Mouse (Mus musculus): ENCODE measurements around the gene Ang. TPM values are rescaled to one million over a fixed set of nuclear protein-coding genes. Genes with fewer than 3 reads are reported as not detected.

Gene Ang
- total RNA-seq, 1 experiment = 1.2 TPM

DNA sequence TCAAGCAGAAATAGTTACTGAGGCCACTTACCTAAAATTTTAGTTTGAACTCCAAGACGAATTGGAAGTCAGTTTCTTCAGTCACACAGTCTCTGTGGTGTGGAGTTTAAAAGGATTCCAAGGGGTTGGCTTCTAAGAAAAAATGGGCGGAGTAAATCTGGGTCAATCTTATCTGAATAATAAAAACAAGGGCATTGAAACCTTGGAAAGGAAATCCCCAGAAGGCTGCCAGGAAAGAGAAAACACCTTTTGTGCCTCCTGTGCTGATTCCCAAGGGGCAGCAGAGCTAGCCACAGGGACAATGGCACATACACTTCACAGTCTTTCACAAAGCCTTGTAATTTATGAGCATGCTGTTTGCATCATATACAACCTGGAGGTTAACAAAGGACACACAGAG, 55.7 kb downstream of the Ang start, which contains the start of gene Rnase1:
Rnase1 (minus strand) TSS at position 101 of the 400 bp plus-strand sequence.
- no peaks in the 10 kb centered on the region for H3K9me3 ChIP-seq (ENCODE audit: control insufficient read depth, insufficient read depth, low read depth, low read length)
- DNase-seq (ENCODE audit: low read depth, low spot score) = no peak
- in situ Hi-C loops (cut with MboI; ENCODE audit: low sequenced_read_pairs in 2 of 2, unreplicated experiment in 2 of 2) = no loop called here

GRCm38 (mm10) chr14:51148006-51148405, 57.1 kb downstream of the Ang start:
- in situ Hi-C loops (cut with MboI; ENCODE audit: low sequenced_read_pairs in 2 of 2, unreplicated experiment in 2 of 2) = no loop called here
- Histone ChIP-seq H3K27ac (ENCODE audit: insufficient read depth, low read depth, low read length, poor library complexity, severe bottlenecking) (no peak overlapping the region), H3K4me1 (ENCODE audit: control insufficient read depth in 2 of 2, insufficient read depth in 2 of 2, low read length in 2 of 2, poor library complexity in 1 of 2) (no peaks in the 10 kb centered on the region), H3K36me3 (ENCODE audit: control insufficient read depth, insufficient read depth, low read length, poor library complexity, severe bottlenecking) (no peaks in the 10 kb centered on the region), H3K9ac (ENCODE audit: insufficient read depth, low read depth, low read length, poor library complexity, severe bottlenecking) (no peak overlapping the region), H3K9me3 (ENCODE audit: control insufficient read depth, insufficient read depth, low read depth, low read length) (no peaks in the 10 kb centered on the region), H3K4me3 (ENCODE audit: insufficient read depth in 1 of 2, low read depth in 1 of 2, low read length in 2 of 2, poor library complexity in 1 of 2, severe bottlenecking in 1 of 2) (no peak overlapping the region)
- TF ChIP-seq MAFK (IDR thresholded peaks at IDR 0.05; ENCODE audit: insufficient read depth, low read depth, low read length) (no peak), ZC3H11A (IDR thresholded peaks at IDR 0.05; ENCODE audit: borderline replicate concordance, low read depth, low read length) (no peak), HCFC1 (IDR thresholded peaks at IDR 0.05; ENCODE audit: borderline replicate concordance, insufficient read depth, low read length) (no peak), ZNF384 (IDR thresholded peaks at IDR 0.05; ENCODE audit: low read depth, low read length) (no peak), CHD2 (IDR thresholded peaks at IDR 0.05; ENCODE audit: low read depth, low read length) (no peak)
- no peak for DNase-seq (ENCODE audit: low read depth, low spot score)

More for the DNA sequence above, 55.7 kb downstream of the Ang start, which contains the start of gene Rnase1:
- no peaks in the 10 kb centered on the region for H3K36me3 ChIP-seq (ENCODE audit: control insufficient read depth, insufficient read depth, low read length, poor library complexity, severe bottlenecking)
- no peak within 1 kb of the TSS for H3K4me3 ChIP-seq (ENCODE audit: insufficient read depth in 1 of 2, low read depth in 1 of 2, low read length in 2 of 2, poor library complexity in 1 of 2, severe bottlenecking in 1 of 2)
- H3K4me1 ChIP-seq (ENCODE audit: control insufficient read depth in 2 of 2, insufficient read depth in 2 of 2, low read length in 2 of 2, poor library complexity in 1 of 2) = no peaks in the 10 kb centered on the region
- H3K27ac ChIP-seq (ENCODE audit: insufficient read depth, low read depth, low read length, poor library complexity, severe bottlenecking) = no peak within 1 kb of the TSS
- H3K9ac ChIP-seq (ENCODE audit: insufficient read depth, low read depth, low read length, poor library complexity, severe bottlenecking) = no peak within 1 kb of the TSS
- TF ChIP-seq CHD2 (IDR thresholded peaks at IDR 0.05; ENCODE audit: low read depth, low read length) = no peak
- no peak for TF ChIP-seq ZC3H11A (IDR thresholded peaks at IDR 0.05; ENCODE audit: borderline replicate concordance, low read depth, low read length)
- no peak for TF ChIP-seq MAFK (IDR thresholded peaks at IDR 0.05; ENCODE audit: insufficient read depth, low read depth, low read length)
- TF ChIP-seq ZNF384 (IDR thresholded peaks at IDR 0.05; ENCODE audit: low read depth, low read length) = no peak
- TF ChIP-seq HCFC1 (IDR thresholded peaks at IDR 0.05; ENCODE audit: borderline replicate concordance, insufficient read depth, low read length) = no peak

GRCm38 (mm10) chr14:51149164-51149563, 58.2 kb downstream of the Ang start:
- H3K4me3 ChIP-seq (ENCODE audit: insufficient read depth in 1 of 2, low read depth in 1 of 2, low read length in 2 of 2, poor library complexity in 1 of 2, severe bottlenecking in 1 of 2) = no peak overlapping the region
- no peaks in the 10 kb centered on the region for H3K36me3 ChIP-seq (ENCODE audit: control insufficient read depth, insufficient read depth, low read length, poor library complexity, severe bottlenecking)
- in situ Hi-C loops (cut with MboI; ENCODE audit: low sequenced_read_pairs in 2 of 2, unreplicated experiment in 2 of 2) = no loop called here
- DNase-seq (ENCODE audit: low read depth, low spot score) = no peak
- H3K9ac ChIP-seq (ENCODE audit: insufficient read depth, low read depth, low read length, poor library complexity, severe bottlenecking) = no peak overlapping the region
- no peaks in the 10 kb centered on the region for H3K9me3 ChIP-seq (ENCODE audit: control insufficient read depth, insufficient read depth, low read depth, low read length)
- H3K27ac ChIP-seq (ENCODE audit: insufficient read depth, low read depth, low read length, poor library complexity, severe bottlenecking) = no peak overlapping the region
- TF ChIP-seq ZNF384 (IDR thresholded peaks at IDR 0.05; ENCODE audit: low read depth, low read length) (no peak), ZC3H11A (IDR thresholded peaks at IDR 0.05; ENCODE audit: borderline replicate concordance, low read depth, low read length) (no peak), CHD2 (IDR thresholded peaks at IDR 0.05; ENCODE audit: low read depth, low read length) (no peak), HCFC1 (IDR thresholded peaks at IDR 0.05; ENCODE audit: borderline replicate concordance, insufficient read depth, low read length) (no peak), MAFK (IDR thresholded peaks at IDR 0.05; ENCODE audit: insufficient read depth, low read depth, low read length) (no peak)
- no peaks in the 10 kb centered on the region for H3K4me1 ChIP-seq (ENCODE audit: control insufficient read depth in 2 of 2, insufficient read depth in 2 of 2, low read length in 2 of 2, poor library complexity in 1 of 2)

DNA sequence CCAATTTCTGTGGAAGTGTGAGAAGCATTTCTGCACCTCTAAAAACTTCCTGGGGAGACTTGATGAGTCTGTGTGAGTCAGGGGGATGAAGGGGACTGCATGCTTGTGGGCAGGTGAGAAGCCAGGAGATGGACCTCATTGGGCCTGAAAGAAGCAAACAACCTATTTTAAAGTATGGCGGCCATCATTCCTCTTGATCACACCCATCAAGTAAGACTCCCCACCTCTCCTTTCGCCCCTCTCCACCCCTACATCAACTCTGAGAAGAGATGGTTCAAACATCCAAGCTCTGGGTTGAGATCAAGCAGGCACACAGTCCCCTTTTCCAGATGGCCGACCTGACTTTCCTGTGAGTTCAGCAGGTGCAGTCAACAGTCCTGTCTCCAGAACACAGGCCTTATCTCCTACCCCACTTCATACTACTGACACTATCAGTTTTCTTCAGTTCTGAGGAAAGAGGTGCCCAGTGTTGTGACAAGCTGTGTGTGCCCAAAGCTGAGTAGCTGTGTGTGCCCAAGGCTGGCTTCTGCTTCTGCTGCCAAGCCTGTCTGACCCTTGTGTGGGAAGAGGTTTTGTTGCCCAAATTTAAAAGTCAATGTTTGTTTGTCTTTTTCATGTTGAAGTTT, 59.4 kb downstream of the Ang start:
- Histone ChIP-seq H3K4me1 (ENCODE audit: control insufficient read depth in 2 of 2, insufficient read depth in 2 of 2, low read length in 2 of 2, poor library complexity in 1 of 2) (no peaks in the 10 kb centered on the region), H3K27ac (ENCODE audit: insufficient read depth, low read depth, low read length, poor library complexity, severe bottlenecking) (no peak overlapping the region), H3K36me3 (ENCODE audit: control insufficient read depth, insufficient read depth, low read length, poor library complexity, severe bottlenecking) (no peaks in the 10 kb centered on the region), H3K9ac (ENCODE audit: insufficient read depth, low read depth, low read length, poor library complexity, severe bottlenecking) (no peak overlapping the region), H3K4me3 (ENCODE audit: insufficient read depth in 1 of 2, low read depth in 1 of 2, low read length in 2 of 2, poor library complexity in 1 of 2, severe bottlenecking in 1 of 2) (no peak overlapping the region), H3K9me3 (ENCODE audit: control insufficient read depth, insufficient read depth, low read depth, low read length) (no peaks in the 10 kb centered on the region)
- TF ChIP-seq MAFK (IDR thresholded peaks at IDR 0.05; ENCODE audit: insufficient read depth, low read depth, low read length) (no peak), ZNF384 (IDR thresholded peaks at IDR 0.05; ENCODE audit: low read depth, low read length) (no peak), HCFC1 (IDR thresholded peaks at IDR 0.05; ENCODE audit: borderline replicate concordance, insufficient read depth, low read length) (no peak), CHD2 (IDR thresholded peaks at IDR 0.05; ENCODE audit: low read depth, low read length) (no peak), ZC3H11A (IDR thresholded peaks at IDR 0.05; ENCODE audit: borderline replicate concordance, low read depth, low read length) (no peak)
- no peak for DNase-seq (ENCODE audit: low read depth, low spot score)
- in situ Hi-C loops (cut with MboI; ENCODE audit: low sequenced_read_pairs in 2 of 2, unreplicated experiment in 2 of 2) = no loop called here

Other genes with a start within 250 kb of the Ang start
- 11.5 and 19.5 TPM in 2 replicates for gene Tep1, start 220.6 kb upstream of the Ang start, total RNA-seq (2012; rRNA removed)
- 0.09 and 0.32 TPM in 2 replicates for gene Klhl33, start 193.6 kb upstream of the Ang start, total RNA-seq (2012; rRNA removed)
- gene Osgep, start 166.3 kb upstream of the Ang start, total RNA-seq (2012; rRNA removed) = 19.1 and 34.9 TPM in 2 replicates
- gene Apex1, start 166.2 kb upstream of the Ang start, total RNA-seq (2012; rRNA removed) = 127 and 205 TPM in 2 replicates
- 19.4 and 42.3 TPM in 2 replicates for gene Pip4p1, start 160.3 kb upstream of the Ang start, total RNA-seq (2012; rRNA removed)
- gene Pnp, start 160.1 kb upstream of the Ang start, total RNA-seq (2012; rRNA removed) = 74.8 and 115 TPM in 2 replicates
- 25.4 and 26.2 TPM in 2 replicates for gene Gm49342, start 146.6 kb upstream of the Ang start, total RNA-seq (2012; rRNA removed)
- 1.1 and 2.2 TPM in 2 replicates for gene Pnp2, start 135.2 kb upstream of the Ang start, total RNA-seq (2012; rRNA removed)
- not detected in 2 replicates for gene Rnase10, start 83.4 kb upstream of the Ang start, total RNA-seq (2012; rRNA removed)
- gene Rnase9, start 49.3 kb upstream of the Ang start, total RNA-seq (2012; rRNA removed) = not detected in 2 replicates
- gene Rnase11, start 41.0 kb upstream of the Ang start, total RNA-seq (2012; rRNA removed) = not detected in 2 replicates
- gene Rnase12, start 33.5 kb upstream of the Ang start, total RNA-seq (2012; rRNA removed) = 0.36 and 1.1 TPM in 2 replicates
- not detected in 2 replicates for gene Olfr750, start 16.7 kb upstream of the Ang start, total RNA-seq (2012; rRNA removed)
- gene Rnase4, start 73 bp upstream of the Ang start, total RNA-seq (2012; rRNA removed) = 2.5 and 10.3 TPM in 2 replicates
- not detected in 2 replicates for gene Eddm3b, start 23.3 kb downstream of the Ang start, total RNA-seq (2012; rRNA removed)
- not detected in 2 replicates for gene Rnase6, start 32.8 kb downstream of the Ang start, total RNA-seq (2012; rRNA removed)
- gene Rnase1, start 55.6 kb downstream of the Ang start, total RNA-seq (2012; rRNA removed) = not detected in 2 replicates
- gene Rnase2b, start 71.1 kb downstream of the Ang start, total RNA-seq (2012; rRNA removed) = not detected in 2 replicates
- 1.2 TPM in 1 of 2 replicates, not detected in the other for gene Ang2, start 108.0 kb downstream of the Ang start, total RNA-seq (2012; rRNA removed)
- gene Ear14, start 112.2 kb downstream of the Ang start, total RNA-seq (2012; rRNA removed) = not detected in 2 replicates
- gene Rnase2a, start 165.0 kb downstream of the Ang start, total RNA-seq (2012; rRNA removed) = not detected in 2 replicates

Data from ES-E14 (cell line).